Mouse (Mus musculus) bone marrow macrophage, adult 2 months (primary cell): ENCODE measurements around the gene Gm38119. TPM values are rescaled to one million over a fixed set of nuclear protein-coding genes. Genes with fewer than 3 reads are reported as not detected.

Experiments used
- H3K27ac ChIP-seq: 2 replicates; pipeline ENCODE4 v1.5.1; 2012; ENCODE audit warnings: low read depth, low read length; ENCODE audit not compliant: insufficient read depth
- H3K4me1 ChIP-seq: 2 replicates; pipeline ENCODE4 v1.6.1; 2012; ENCODE audit warnings: low read length; ENCODE audit not compliant: control insufficient read depth, insufficient read depth
- H3K4me3 ChIP-seq: 2 replicates; pipeline ENCODE4 v1.5.1; 2012; ENCODE audit warnings: mild to moderate bottlenecking, low read length, moderate library complexity; ENCODE audit not compliant: insufficient read depth
- CTCF ChIP-seq: IDR thresholded peaks from 2 replicates; pipeline ENCODE4 v1.5.1; 2012; ENCODE audit warnings: low read depth, mild to moderate bottlenecking, low read length, moderate library complexity
- POLR2A ChIP-seq: IDR thresholded peaks from 2 replicates; pipeline ENCODE4 v1.6.1; 2012; ENCODE audit warnings: mild to moderate bottlenecking, low read depth, low read length, borderline replicate concordance
- polyA plus RNA-seq: library from polyadenylated mRNA; stranded (reverse); fragments of >200 nt; gene quantifications from 2 replicates; pipeline ENCODE4 v1.2.4, GENCODE M21; 2012; ENCODE audit not compliant: missing spikeins, insufficient read depth, insufficient read length

Gm38119 gene
- polyA plus RNA-seq: not detected in 2 replicates

DNA sequence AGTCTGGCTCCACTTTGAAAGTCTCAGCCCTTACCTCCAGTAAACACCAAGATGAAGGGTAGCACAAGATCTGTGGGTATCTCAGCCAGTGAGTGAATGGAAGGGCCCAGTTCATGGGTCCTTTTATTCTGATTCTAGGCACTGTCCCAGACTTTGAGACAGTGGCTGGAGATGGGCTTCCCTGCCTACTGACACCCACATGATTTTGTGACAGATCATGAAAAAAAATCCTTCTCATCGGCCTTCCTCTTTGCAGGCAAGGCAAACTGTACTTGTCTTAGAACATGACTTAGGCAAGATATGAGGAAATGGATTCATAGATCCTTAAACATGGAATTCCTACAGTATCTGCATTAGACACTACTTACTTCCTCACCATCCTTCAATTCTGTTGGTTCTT lies at the start of gene Gm38119:
Gene Gm38119 (minus strand): TSS at position 101 of the 400 bp plus-strand sequence.
- Histone ChIP-seq H3K4me3 (no peak within 1 kb of the TSS), H3K27ac (no peak within 1 kb of the TSS), H3K4me1 (no peaks in the 10 kb centered on the region)
- TF ChIP-seq POLR2A (no peak), CTCF (no peak)

DNA sequence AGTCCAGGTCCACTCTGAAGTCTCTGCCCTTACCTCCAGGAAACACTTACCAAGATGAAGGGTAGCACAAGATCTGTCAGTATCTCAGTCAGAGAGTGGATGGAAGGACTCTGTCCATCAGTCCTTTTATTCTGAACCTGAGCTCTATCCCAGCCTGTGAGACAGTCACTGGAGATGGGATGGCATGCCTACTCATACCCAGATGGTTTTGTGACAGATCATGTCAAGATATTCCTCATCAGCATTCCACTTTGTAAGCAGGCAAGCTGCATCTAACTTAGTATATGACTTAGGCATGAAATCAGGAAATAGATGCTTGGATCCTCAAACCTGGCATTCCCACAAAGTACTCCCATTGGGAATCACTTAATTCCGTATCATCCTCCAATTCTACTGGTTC lies 39.9 kb upstream of the Gm38119 start, which contains the start of gene Lce1i:
Gene Lce1i (minus strand): TSS at position 101 of the 400 bp plus-strand sequence.
- H3K4me1 ChIP-seq: no peaks in the 10 kb centered on the region
- TF ChIP-seq POLR2A (no peak), CTCF (no peak)
- no peak within 1 kb of the TSS for H3K4me3 ChIP-seq
- H3K27ac ChIP-seq: no peak within 1 kb of the TSS

DNA sequence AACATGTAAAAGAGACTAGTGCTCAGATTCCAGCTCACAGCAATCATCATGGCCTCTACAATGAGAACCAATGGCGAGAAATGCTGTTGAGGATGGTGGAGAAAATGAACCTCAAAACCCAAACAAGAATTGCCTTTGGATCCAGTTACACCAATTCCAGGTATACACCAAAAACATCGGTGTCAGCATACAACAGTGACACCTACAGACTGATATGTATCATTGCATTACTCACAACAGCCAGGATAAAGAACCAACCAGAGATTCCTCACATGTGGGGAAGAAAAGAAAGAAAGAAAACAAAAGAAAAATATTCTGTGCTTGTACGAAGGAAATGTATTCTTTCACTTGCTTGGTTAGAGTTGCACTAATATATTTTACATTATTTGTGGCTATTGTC lies 32.7 kb upstream of the Gm38119 start:
- TF ChIP-seq CTCF: no peak
- TF ChIP-seq POLR2A: no peak
- H3K4me3 ChIP-seq: no peak overlapping the region
- no peaks in the 10 kb centered on the region for H3K4me1 ChIP-seq
- H3K27ac ChIP-seq: no peak overlapping the region

GRCm38 (mm10) chr3:92764965-92765364 lies 26.1 kb upstream of the Gm38119 start, which contains the start of gene Lce1h:
TSS of gene Lce1h (minus strand) at chr3:92765065.
- Histone ChIP-seq H3K27ac (no peak within 1 kb of the TSS), H3K4me3 (no peak within 1 kb of the TSS), H3K4me1 (no peaks in the 10 kb centered on the region)
- TF ChIP-seq CTCF (no peak), POLR2A (no peak)

- TF ChIP-seq POLR2A: no peak
- no peak for TF ChIP-seq CTCF
- Histone ChIP-seq H3K4me3 (no peak overlapping the region), H3K4me1 (no peaks in the 10 kb centered on the region), H3K27ac (no peak overlapping the region)
Measured at GRCm38 (mm10) chr3:92753197-92753596, 14.3 kb upstream of the Gm38119 start.

DNA sequence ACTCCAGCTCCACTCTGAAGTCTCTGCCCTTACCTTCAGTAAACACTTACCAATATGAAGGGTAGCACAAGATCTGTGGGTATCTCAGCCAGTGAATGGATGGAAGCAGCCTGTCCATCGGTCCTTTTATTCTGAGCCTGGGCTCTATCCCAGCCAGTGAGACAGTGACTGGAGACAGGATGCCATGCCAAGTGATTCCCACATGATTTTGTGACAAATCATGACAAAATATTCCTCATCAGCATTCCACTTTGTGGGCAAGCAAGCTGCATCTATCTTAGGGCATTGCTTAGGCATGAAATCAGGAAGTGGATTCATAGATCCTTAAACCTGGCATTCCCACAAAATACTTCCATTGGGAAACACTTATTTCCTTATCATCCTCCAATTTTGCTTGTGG lies 13.3 kb upstream of the Gm38119 start, which contains the start of gene Lce1g:
Gene Lce1g (minus strand): TSS at position 101 of the 400 bp plus-strand sequence.
- Histone ChIP-seq H3K4me3 (no peak within 1 kb of the TSS), H3K4me1 (no peaks in the 10 kb centered on the region), H3K27ac (no peak within 1 kb of the TSS)
- TF ChIP-seq POLR2A: no peak
- TF ChIP-seq CTCF: no peak

DNA sequence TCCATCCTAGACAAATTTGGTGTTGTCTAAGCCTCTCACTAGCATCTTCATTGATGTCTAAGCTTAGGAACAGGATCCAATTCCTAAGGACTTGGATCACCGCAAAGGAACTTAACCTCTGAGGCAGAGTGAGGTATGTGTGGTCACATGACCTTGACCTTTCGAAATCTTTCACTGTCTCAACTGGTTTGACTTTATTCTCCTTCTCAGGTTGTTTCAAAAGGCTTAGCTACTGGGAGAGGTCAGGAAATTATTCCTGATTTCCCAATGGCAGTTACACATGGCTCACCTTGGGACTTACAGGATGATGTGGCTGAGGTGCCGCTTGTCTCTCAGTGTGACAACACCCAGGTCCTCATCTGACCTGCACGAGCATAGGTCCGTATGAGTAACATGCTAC lies 16.3 kb downstream of the Gm38119 start:
- no peak for TF ChIP-seq POLR2A
- TF ChIP-seq CTCF: no peak
- no peak overlapping the region for H3K4me3 ChIP-seq
- no peaks in the 10 kb centered on the region for H3K4me1 ChIP-seq
- no peak overlapping the region for H3K27ac ChIP-seq

DNA sequence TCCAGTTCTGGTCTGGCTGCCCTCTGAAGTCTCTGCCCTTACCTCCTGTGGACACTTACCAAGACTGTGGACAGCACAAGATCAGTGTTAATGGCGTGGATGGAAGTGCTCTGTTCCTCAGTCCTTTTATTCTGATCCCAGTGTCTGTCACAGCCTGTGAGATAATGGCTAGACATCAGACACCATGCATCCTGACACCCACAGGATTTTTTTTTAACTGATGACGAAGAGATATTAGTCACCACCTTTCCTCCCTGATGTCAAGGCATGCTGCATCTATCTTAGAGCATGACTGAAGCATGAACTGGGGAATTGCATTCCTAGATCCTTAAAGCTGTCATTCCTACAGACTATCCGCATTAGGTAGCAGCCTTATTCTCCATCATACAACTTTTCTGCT lies 18.6 kb downstream of the Gm38119 start, which contains the start of gene Lce1f:
Gene Lce1f (minus strand): TSS at position 101 of the 400 bp plus-strand sequence.
- TF ChIP-seq POLR2A (no peak), CTCF (no peak)
- Histone ChIP-seq H3K4me1 (no peaks in the 10 kb centered on the region), H3K4me3 (no peak within 1 kb of the TSS), H3K27ac (no peak within 1 kb of the TSS)

- no peak for TF ChIP-seq CTCF
- TF ChIP-seq POLR2A: no peak
- Histone ChIP-seq H3K4me1 (no peaks in the 10 kb centered on the region), H3K27ac (no peak overlapping the region), H3K4me3 (no peak overlapping the region)
Measured at GRCm38 (mm10) chr3:92715122-92715521, 23.8 kb downstream of the Gm38119 start.

DNA sequence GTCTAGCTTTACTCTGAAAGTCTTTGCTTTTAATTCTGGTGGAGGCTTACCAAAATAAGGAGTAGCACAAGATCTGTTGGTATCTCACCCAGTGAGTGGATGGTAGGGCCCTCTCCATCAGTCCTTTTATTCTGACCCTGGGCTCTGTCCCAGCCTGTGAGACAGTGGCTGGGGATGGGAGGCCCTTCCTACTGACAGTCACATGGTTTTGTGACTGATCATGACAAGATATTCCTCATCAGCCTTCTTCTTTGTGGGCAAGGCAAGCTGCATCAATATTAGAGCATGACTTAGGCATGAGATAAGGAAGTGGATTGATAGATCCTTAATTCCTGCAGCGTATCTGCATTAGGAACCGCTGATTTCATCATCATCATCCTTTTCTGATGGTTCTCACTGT lies 29.9 kb downstream of the Gm38119 start, which contains the start of gene Lce1e:
Gene Lce1e (minus strand): TSS at position 101 of the 400 bp plus-strand sequence.
- no peak for TF ChIP-seq POLR2A
- no peak for TF ChIP-seq CTCF
- Histone ChIP-seq H3K27ac (no peak within 1 kb of the TSS), H3K4me3 (no peak within 1 kb of the TSS), H3K4me1 (no peaks in the 10 kb centered on the region)
